Mouse (Mus musculus) MEL (cell line): Measurements from ENCODE around the gene Tppp3. TPM values are rescaled to one million over a fixed set of nuclear protein-coding genes. Genes with fewer than 3 reads are reported as not detected.

Experiments used
- DNase-seq: peaks from one replicate; pipeline ENCODE4 v3.0.0; 2011; ENCODE audit warnings: low read depth, low spot score
- H3K27ac ChIP-seq: 2 replicates; pipeline ENCODE4 v1.5.1; 2012; ENCODE audit warnings: low read depth, mild to moderate bottlenecking, control low read depth, low read length, moderate library complexity; ENCODE audit not compliant: control insufficient read depth
- H3K27me3 ChIP-seq, 2 experiments: fragments of 150-350 bp in 1 of 2; sonication (generic) in 1 of 2; 2 replicates each; pipeline ENCODE4 v1.6.1; 2012; ENCODE audit warnings: low read length in 2 of 2, mild to moderate bottlenecking in 2 of 2, improper control_type of control experiment in 1 of 2, moderate library complexity in 1 of 2; ENCODE audit not compliant: insufficient read depth in 2 of 2, control insufficient read depth in 1 of 2
- H3K36me3 ChIP-seq, 2 experiments: 2 replicates each; pipeline ENCODE4 v1.6.1; 2012 to 2014; ENCODE audit warnings: low read length in 2 of 2, improper control_type of control experiment in 1 of 2, inconsistent platforms in 1 of 2, mild to moderate bottlenecking in 1 of 2; ENCODE audit not compliant: insufficient read depth in 2 of 2, control insufficient read depth in 1 of 2
- H3K4me1 ChIP-seq, 2 experiments: fragments of 150-350 bp in 1 of 2; sonication (generic) in 1 of 2; 2 replicates each; pipeline ENCODE4 v1.6.1; 2012; ENCODE audit warnings: low read length in 2 of 2, improper control_type of control experiment in 1 of 2, mild to moderate bottlenecking in 1 of 2; ENCODE audit not compliant: insufficient read depth in 2 of 2, control insufficient read depth in 1 of 2
- H3K4me3 ChIP-seq, 2 experiments: fragments of 150-350 bp in 1 of 2; sonication (generic) in 1 of 2; 2 replicates each; pipeline ENCODE4 v1.5.1; 2012; ENCODE audit warnings: low read depth in 2 of 2, low read length in 2 of 2, mild to moderate bottlenecking in 2 of 2, moderate library complexity in 2 of 2, control low read depth in 1 of 2, improper control_type of control experiment in 1 of 2; ENCODE audit not compliant: control insufficient read depth in 1 of 2, insufficient read depth in 1 of 2
- H3K79me2 ChIP-seq: 2 replicates; pipeline ENCODE4 v1.6.1; 2012; ENCODE audit warnings: mild to moderate bottlenecking, low read length, moderate library complexity; ENCODE audit not compliant: control insufficient read depth, poor library complexity, insufficient read depth
- H3K9ac ChIP-seq: 2 replicates; pipeline ENCODE4 v1.6.1; 2012; ENCODE audit warnings: low read depth, mild to moderate bottlenecking, control low read depth, low read length, moderate library complexity; ENCODE audit not compliant: control insufficient read depth, poor library complexity, severe bottlenecking
- H3K9me3 ChIP-seq: fragments of 150-350 bp; sonication (generic); replicated peaks from 2 replicates; pipeline ENCODE4 v1.6.1; 2012; ENCODE audit warnings: mild to moderate bottlenecking, low read length, improper control_type of control experiment, moderate library complexity; ENCODE audit not compliant: insufficient read depth
- CHD1 ChIP-seq: IDR thresholded peaks from 2 replicates; pipeline ENCODE4 v1.6.1; 2012; ENCODE audit warnings: low read depth, mild to moderate bottlenecking, inconsistent platforms, low read length, improper control_type of control experiment
- CHD2 ChIP-seq: IDR thresholded peaks from 2 replicates; pipeline ENCODE4 v1.6.1; 2011; ENCODE audit warnings: low read length, improper control_type of control experiment
- CTCF ChIP-seq, 3 experiments: IDR thresholded peaks in 2 of 3; conservative IDR thresholded peaks in 1 of 3; 2 replicates each; pipeline ENCODE4 v1.5.1; 2011 to 2012; ENCODE audit warnings: low read length in 3 of 3, low read depth in 2 of 3, mild to moderate bottlenecking in 2 of 3, improper control_type of control experiment in 1 of 3, inconsistent platforms in 1 of 3, mixed read lengths in 1 of 3, moderate library complexity in 1 of 3; ENCODE audit not compliant: control insufficient read depth in 1 of 3, insufficient read depth in 1 of 3, poor library complexity in 1 of 3, severe bottlenecking in 1 of 3
- E2F4 ChIP-seq: IDR thresholded peaks from 2 replicates; pipeline ENCODE4 v1.6.1; 2011; ENCODE audit warnings: low read depth, low read length, improper control_type of control experiment, borderline replicate concordance
- ELF1 ChIP-seq: IDR thresholded peaks from 2 replicates; pipeline ENCODE4 v1.6.1; 2014; ENCODE audit warnings: low read depth, mild to moderate bottlenecking, inconsistent platforms, low read length, improper control_type of control experiment, moderate library complexity
- EP300 ChIP-seq, 2 experiments: IDR thresholded peaks; 2 replicates each; pipeline ENCODE4 v1.6.1; 2011; ENCODE audit warnings: improper control_type of control experiment in 2 of 2, low read length in 2 of 2, low read depth in 1 of 2, mild to moderate bottlenecking in 1 of 2
- GABPA ChIP-seq: IDR thresholded peaks from 2 replicates; pipeline ENCODE4 v1.6.1; 2012; ENCODE audit warnings: low read depth, mild to moderate bottlenecking, inconsistent platforms, low read length, improper control_type of control experiment, moderate library complexity
- GATA1 ChIP-seq: IDR thresholded peaks from 2 replicates; pipeline ENCODE4 v1.6.1; 2011; ENCODE audit warnings: low read depth, low read length, improper control_type of control experiment
- JUND ChIP-seq: IDR thresholded peaks from 2 replicates; pipeline ENCODE4 v1.6.1; 2011; ENCODE audit warnings: low read depth, mild to moderate bottlenecking, improper control_type of control experiment, low read length
- KAT2A ChIP-seq: conservative IDR thresholded peaks from 2 replicates; pipeline ENCODE4 v1.6.1; 2012; ENCODE audit warnings: low read depth, low read length, improper control_type of control experiment, inconsistent platforms
- MAFK ChIP-seq: IDR thresholded peaks from 2 replicates; pipeline ENCODE4 v1.6.1; 2011; ENCODE audit warnings: low read depth, mild to moderate bottlenecking, low read length, improper control_type of control experiment, borderline replicate concordance
- MAX ChIP-seq: IDR thresholded peaks from 2 replicates; pipeline ENCODE4 v1.6.1; 2011; ENCODE audit warnings: low read length, improper control_type of control experiment
- MAZ ChIP-seq: IDR thresholded peaks from 2 replicates; pipeline ENCODE4 v1.6.1; 2012; ENCODE audit warnings: low read depth, mild to moderate bottlenecking, inconsistent platforms, low read length, improper control_type of control experiment
- MEF2A ChIP-seq: IDR thresholded peaks from 2 replicates; pipeline ENCODE4 v1.6.1; 2014; ENCODE audit warnings: low read depth, mild to moderate bottlenecking, inconsistent platforms, low read length, improper control_type of control experiment; ENCODE audit not compliant: poor library complexity, insufficient replicate concordance, severe bottlenecking; ENCODE audit errors: extremely low read depth
- MYB ChIP-seq: IDR thresholded peaks from 2 replicates; pipeline ENCODE4 v1.6.1; 2011; ENCODE audit warnings: mild to moderate bottlenecking, low read depth, low read length, improper control_type of control experiment
- MYC ChIP-seq: IDR thresholded peaks from 2 replicates; pipeline ENCODE4 v1.6.1; 2011; ENCODE audit warnings: low read depth, mild to moderate bottlenecking, low read length, improper control_type of control experiment, moderate library complexity
- NELFE ChIP-seq: IDR thresholded peaks from 2 replicates; pipeline ENCODE4 v1.6.1; 2011; ENCODE audit warnings: low read depth, low read length, improper control_type of control experiment
- POLR2A ChIP-seq, 2 experiments: IDR thresholded peaks; 2 replicates each; pipeline ENCODE4 v1.6.1; 2011 to 2012; ENCODE audit warnings: low read length in 2 of 2, mild to moderate bottlenecking in 2 of 2, control low read depth in 1 of 2, improper control_type of control experiment in 1 of 2, low read depth in 1 of 2, moderate library complexity in 1 of 2; ENCODE audit not compliant: control insufficient read depth in 1 of 2, insufficient read depth in 1 of 2, poor library complexity in 1 of 2
- POLR2AphosphoS2 ChIP-seq: IDR thresholded peaks from 2 replicates; pipeline ENCODE4 v1.6.1; 2011; ENCODE audit warnings: low read length, improper control_type of control experiment
- SIN3A ChIP-seq: IDR thresholded peaks from 2 replicates; pipeline ENCODE4 v1.6.1; 2012; ENCODE audit warnings: low read length, improper control_type of control experiment, inconsistent platforms
- SMC3 ChIP-seq: IDR thresholded peaks from 2 replicates; pipeline ENCODE4 v1.6.1; 2011; ENCODE audit warnings: low read depth, low read length, improper control_type of control experiment
- TAL1 ChIP-seq: IDR thresholded peaks from 2 replicates; pipeline ENCODE4 v1.6.1; 2012; ENCODE audit warnings: mild to moderate bottlenecking, inconsistent platforms, low read length, moderate library complexity, mixed read lengths
- TCF12 ChIP-seq: IDR thresholded peaks from 2 replicates; pipeline ENCODE4 v1.6.1; 2014; ENCODE audit warnings: low read depth, mild to moderate bottlenecking, inconsistent platforms, low read length, improper control_type of control experiment, moderate library complexity
- UBTF ChIP-seq: IDR thresholded peaks from 2 replicates; pipeline ENCODE4 v1.6.1; 2012; ENCODE audit warnings: low read depth, mild to moderate bottlenecking, inconsistent platforms, low read length, improper control_type of control experiment, moderate library complexity, borderline replicate concordance; ENCODE audit not compliant: insufficient read depth
- USF1 ChIP-seq: IDR thresholded peaks from 2 replicates; pipeline ENCODE4 v1.6.1; 2014; ENCODE audit warnings: low read depth, mild to moderate bottlenecking, inconsistent platforms, low read length, improper control_type of control experiment, moderate library complexity
- ZMIZ1 ChIP-seq: IDR thresholded peaks from 2 replicates; pipeline ENCODE4 v1.6.1; 2012; ENCODE audit warnings: low read depth, mild to moderate bottlenecking, inconsistent platforms, low read length, improper control_type of control experiment, moderate library complexity
- ZNF384 ChIP-seq: IDR thresholded peaks from 2 replicates; pipeline ENCODE4 v1.6.1; 2012; ENCODE audit warnings: low read depth, mild to moderate bottlenecking, inconsistent platforms, low read length, improper control_type of control experiment
- polyA plus RNA-seq, 2 experiments: library from polyadenylated mRNA; stranded (reverse) in 1 of 2; unstranded in 1 of 2; fragments of >175 nt in 1 of 2; fragments of >200 nt in 1 of 2; gene quantifications; 2 replicates each; pipeline versions ENCODE4 v1.2.1 to v1.2.4; 2012; ENCODE audit warnings: low replicate concordance in 2 of 2, low read depth in 1 of 2; ENCODE audit not compliant: insufficient read length in 2 of 2, insufficient read depth in 1 of 2, missing spikeins in 1 of 2
- total RNA-seq: library from RNA; depleted of rRNA; stranded (reverse); fragments of 300-350 nt; gene quantifications from 2 replicates; pipeline ENCODE4 v1.2.3, GENCODE M21; 2012

Tppp3 gene
- total and polyA plus RNA-seq, 3 experiments, result 0.81 to 1.7 TPM; not detected in 1

DNA sequence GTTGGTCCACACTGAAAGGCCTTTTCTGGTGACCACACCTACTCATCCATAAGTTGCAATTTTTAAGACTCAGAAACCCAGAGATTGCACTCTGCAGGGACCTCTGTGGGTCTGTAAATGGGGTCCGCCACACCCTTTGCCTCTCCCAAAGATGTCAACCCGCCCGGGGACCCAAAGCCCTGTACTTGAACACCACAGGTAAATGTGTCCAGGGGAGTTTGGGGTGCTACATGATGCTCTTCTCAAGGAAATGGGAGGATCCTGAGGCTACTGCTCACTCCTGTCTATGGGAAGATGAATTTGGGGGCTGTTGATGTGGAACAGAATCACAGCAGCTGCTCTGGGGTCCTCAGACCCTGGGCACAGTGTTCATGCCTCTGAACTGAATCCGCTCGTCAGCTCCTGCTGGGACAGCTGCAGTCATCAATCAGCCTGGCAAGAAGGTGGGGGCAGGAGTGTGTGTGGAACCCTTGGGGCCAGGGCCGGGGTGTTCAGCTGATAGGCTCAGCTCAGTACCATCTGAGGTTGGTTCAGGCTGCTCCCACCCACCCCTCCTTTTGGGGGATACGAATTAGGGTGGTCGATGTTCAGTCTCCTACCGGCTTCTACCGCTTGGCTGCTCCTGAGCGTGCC is 529 bp downstream of the Tppp3 start:
- Histone ChIP-seq H3K4me3 (no peak overlapping the region), H3K27ac (no peak overlapping the region), H3K79me2 (no peaks in the 10 kb centered on the region), H3K9ac (no peak overlapping the region), H3K36me3 (no peaks in the 10 kb centered on the region)
- no peak for DNase-seq
- TF ChIP-seq MYC, result no peak
- TF ChIP-seq CTCF (IDR thresholded peaks at IDR 0.05 in 2 of 3, conservative IDR thresholded peaks at IDR 0.05 in 1 of 3; ENCODE audit: control insufficient read depth in 1 of 3, insufficient read depth in 1 of 3, low read depth in 2 of 3, low read length in 3 of 3, poor library complexity in 1 of 3, severe bottlenecking in 1 of 3), result no peak
- TF ChIP-seq MAFK, result no peak
- TF ChIP-seq USF1, result no peak
- no peak for TF ChIP-seq POLR2A (IDR thresholded peaks at IDR 0.05; ENCODE audit: control insufficient read depth in 1 of 2, insufficient read depth in 1 of 2, low read depth in 1 of 2, low read length in 2 of 2, poor library complexity in 1 of 2)
- TF ChIP-seq SIN3A, result no peak
- no peak for TF ChIP-seq KAT2A
- TF ChIP-seq SMC3, result no peak
- TF ChIP-seq MAX, result no peak
- TF ChIP-seq TCF12, result no peak
- no peak for TF ChIP-seq JUND
- no peak for TF ChIP-seq CHD2
- TF ChIP-seq CHD1, result no peak
- no peak for TF ChIP-seq UBTF
- TF ChIP-seq MEF2A, result no peak
- no peak for TF ChIP-seq ELF1
- no peak for TF ChIP-seq GABPA
- no peak for TF ChIP-seq E2F4
- no peak for TF ChIP-seq MYB
- TF ChIP-seq, all 39 proteins: peak for 0
- H3K27me3 ChIP-seq, result no peaks in the 10 kb centered on the region
- H3K9me3 ChIP-seq, result no peaks in the 10 kb centered on the region
- peaks cover 0 to 3% of the 10 kb centered on the region in 2 experiments; a peak in 1 of 4 replicates for H3K4me1 ChIP-seq

DNA sequence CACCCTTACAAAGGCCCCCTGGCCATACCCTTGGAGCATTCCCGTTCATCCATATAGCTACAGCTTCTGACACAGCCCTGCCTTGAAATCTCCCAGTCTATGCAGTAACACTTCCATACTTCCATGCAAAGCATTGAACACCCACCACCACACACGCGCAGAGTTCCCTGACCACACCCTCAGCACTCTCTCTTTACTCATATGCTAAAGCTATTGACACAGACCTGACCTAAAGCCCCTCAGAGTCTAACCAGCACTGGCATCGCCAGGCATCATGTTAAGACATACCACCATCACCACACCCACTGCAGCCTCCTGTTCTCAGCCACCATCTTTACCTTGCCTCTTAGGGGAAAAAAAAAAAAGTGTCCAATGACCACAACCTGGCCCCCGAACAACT is 1.1 kb downstream of the Tppp3 start:
- H3K27me3 ChIP-seq, result no peaks in the 10 kb centered on the region

More for the DNA sequence above, 1.1 kb downstream of the Tppp3 start:
- Histone ChIP-seq H3K4me1 (peaks cover 0 to 3% of the 10 kb centered on the region in 2 experiments; a peak in 1 of 4 replicates), H3K79me2 (no peaks in the 10 kb centered on the region), H3K27ac (no peak overlapping the region), H3K4me3 (no peak overlapping the region), H3K36me3 (no peaks in the 10 kb centered on the region), H3K9me3 (no peaks in the 10 kb centered on the region), H3K9ac (no peak overlapping the region)
- TF ChIP-seq ZNF384 (no peak), POLR2A (IDR thresholded peaks at IDR 0.05; ENCODE audit: control insufficient read depth in 1 of 2, insufficient read depth in 1 of 2, low read depth in 1 of 2, low read length in 2 of 2, poor library complexity in 1 of 2) (no peak), ELF1 (no peak), SIN3A (no peak), ZMIZ1 (no peak), MYB (no peak), MAZ (no peak), SMC3 (no peak), CHD2 (no peak), POLR2AphosphoS2 (no peak), NELFE (no peak), TAL1 (no peak), EP300 (IDR thresholded peaks at IDR 0.05; ENCODE audit: low read depth in 1 of 2, low read length in 2 of 2) (no peak), GATA1 (no peak)
- DNase-seq, result no peak
